11 mouse cellular contexts compared by ENCODE assay signal in the genomic region with DNA sequence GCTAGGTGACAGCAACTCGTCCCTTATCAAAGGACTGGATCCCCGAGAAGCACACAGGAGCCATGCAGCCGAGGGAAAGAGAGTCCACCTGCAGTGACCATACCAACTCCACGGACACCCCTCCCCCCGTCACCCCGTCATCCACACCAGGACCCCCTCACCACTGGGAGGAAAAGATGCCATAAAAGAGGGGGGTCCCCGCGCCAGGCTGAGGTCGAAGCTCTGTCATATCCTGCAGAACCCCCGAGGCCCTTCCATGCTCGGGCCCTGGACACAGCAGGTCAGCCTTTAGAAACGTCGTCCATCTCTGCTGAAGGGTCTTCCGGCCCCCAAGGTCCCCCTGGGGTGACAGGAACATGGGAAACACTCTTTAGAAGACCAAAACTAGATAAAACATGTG. TPM values are rescaled to one million over a fixed set of nuclear protein-coding genes. Genes with fewer than 3 reads are reported as not detected.
"Had no signal": no experiment of that assay in that cellular context is flagged by ENCODE, and none has a peak within 500 bp of the region (broad histone marks: within the 10 kb centered on the region; RNA-seq: fewer than 3 reads in every experiment).

No protein-coding gene starts in this region.

- H3K27me3 ChIP-seq: limb, embryonic 15.5 days; midbrain, embryonic 12.5 days; midbrain, embryonic 15.5 days; neural tube, embryonic 13.5 days had no signal

- ATAC-seq: liver, postnatal 0 days had no signal

- H3K4me3 ChIP-seq: limb, embryonic 12.5 days; limb, embryonic 15.5 days; midbrain, embryonic 12.5 days; midbrain, embryonic 15.5 days; neural tube, embryonic 13.5 days had no signal

- H3K4me2 ChIP-seq: limb, embryonic 12.5 days; limb, embryonic 15.5 days; liver, embryonic 11.5 days; lung, embryonic 14.5 days; midbrain, embryonic 12.5 days; midbrain, embryonic 15.5 days; neural tube, embryonic 13.5 days had no signal

- H3K9me3 ChIP-seq: limb, embryonic 12.5 days; limb, embryonic 15.5 days; midbrain, embryonic 12.5 days; midbrain, embryonic 15.5 days; neural tube, embryonic 13.5 days had no signal

- H3K36me3 ChIP-seq: limb, embryonic 12.5 days; limb, embryonic 15.5 days; midbrain, embryonic 12.5 days had no signal

- H3K9ac ChIP-seq: limb, embryonic 12.5 days; limb, embryonic 15.5 days; liver, embryonic 14.5 days; liver, postnatal 0 days; lung, embryonic 14.5 days; midbrain, embryonic 12.5 days; midbrain, embryonic 15.5 days; neural tube, embryonic 13.5 days had no signal

- H3K27ac ChIP-seq: kidney, postnatal 0 days; limb, embryonic 12.5 days; limb, embryonic 15.5 days; liver, embryonic 14.5 days; macrophage; midbrain, embryonic 12.5 days; midbrain, embryonic 15.5 days; neural tube, embryonic 13.5 days had no signal

- H3K4me1 ChIP-seq: limb, embryonic 12.5 days; limb, embryonic 15.5 days; midbrain, embryonic 12.5 days; midbrain, embryonic 15.5 days; neural tube, embryonic 13.5 days had no signal

RNA-seq across cellular contexts. Expression of a gene that starts 21.2 kb away (rescaled TPM):
- polyA plus RNA-seq: macrophage had no signal

RNA-seq across cellular contexts. Expression of a gene that starts 28.3 kb away (rescaled TPM):
- polyA plus RNA-seq: neural tube, embryonic 13.5 days had no signal
